Mouse (Mus musculus) heart, embryonic 11.5 days (tissue): ENCODE data around the gene Nlgn2. TPM values are rescaled to one million over a fixed set of nuclear protein-coding genes. Genes with fewer than 3 reads are reported as not detected.

ENCODE experiments used
- ATAC-seq: fragments of 200-750 bp; cut with Nextera tagmentation; replicated peaks from 2 replicates; pipeline ENCODE4 v1.8.0; 2017; ENCODE audit warnings: moderate library complexity; ENCODE audit not compliant: insufficient number of reproducible peaks, low FRiP score, low TSS enrichment
- H3K27ac ChIP-seq: fragments of 300-500 bp; sonication (generic); 2 replicates; pipeline ENCODE4 v1.5.1; 2014; ENCODE audit warnings: mild to moderate bottlenecking, low read depth, low read length
- H3K27me3 ChIP-seq: fragments of 300-500 bp; sonication (generic); 2 replicates; pipeline ENCODE4 v1.6.1; 2014; ENCODE audit warnings: mild to moderate bottlenecking, low read length, mixed read lengths; ENCODE audit not compliant: control insufficient read depth, insufficient read depth
- H3K36me3 ChIP-seq: fragments of 300-500 bp; sonication (generic); 2 replicates; pipeline ENCODE4 v1.6.1; 2014; ENCODE audit warnings: mild to moderate bottlenecking, low read length, moderate library complexity, mixed read lengths; ENCODE audit not compliant: control insufficient read depth, insufficient read depth
- H3K4me1 ChIP-seq: fragments of 300-500 bp; sonication (generic); 2 replicates; pipeline ENCODE4 v1.6.1; 2014; ENCODE audit warnings: low read length; ENCODE audit not compliant: control insufficient read depth, insufficient read depth
- H3K4me2 ChIP-seq: fragments of 300-500 bp; sonication (generic); 2 replicates; pipeline ENCODE4 v1.6.1; 2014; ENCODE audit warnings: mild to moderate bottlenecking, moderate library complexity
- H3K4me3 ChIP-seq: fragments of 300-500 bp; sonication (generic); 2 replicates; pipeline ENCODE4 v1.5.1; 2014; ENCODE audit warnings: low read depth, low read length
- H3K9ac ChIP-seq: fragments of 300-500 bp; sonication (generic); 2 replicates; pipeline ENCODE4 v1.6.1; 2014; ENCODE audit warnings: mild to moderate bottlenecking, low read depth, low read length, moderate library complexity
- H3K9me3 ChIP-seq: fragments of 300-500 bp; sonication (generic); replicated peaks from 2 replicates; pipeline ENCODE4 v1.6.1; 2016; ENCODE audit warnings: low read length; ENCODE audit not compliant: control insufficient read depth
- WGBS: fragments of 180-500 bp; shearing (Covaris S2); extraction: QIAGEN DNeasy Blood & Tissue Kit; methylation state at CpG from one replicate; pipeline ENCODE4 v1.1.7; 2014; ENCODE audit not compliant: insufficient replicate concordance; 5-methylcytosine and 5-hydroxymethylcytosine counted together
- polyA plus RNA-seq: library from polyadenylated mRNA; unstranded; fragments of >200 nt; fragmentation: Nextera tagmentation; extraction: Ambion mirVana; gene quantifications from 2 replicates; pipeline ENCODE4 v1.2.1, GENCODE M21; 2014

The Nlgn2 gene
- polyA plus RNA-seq, 1 experiment from 2014 or later = 3.1 TPM

- no peak overlapping the region for H3K9ac ChIP-seq
- ATAC-seq = peak; percentile 58
Observed at GRCm38 (mm10) chr11:69855347-69855746, 17.8 kb upstream of the Nlgn2 start.

GRCm38 (mm10) chr11:69854680-69855079, 17.1 kb upstream of the Nlgn2 start:
- ATAC-seq = no peak
- Histone ChIP-seq H3K4me3 (no peak overlapping the region), H3K36me3 (peaks cover 13% of the 10 kb centered on the region; the same call in 1 of the 2 replicates), H3K4me1 (peaks cover 13% of the 10 kb centered on the region; the same call in 1 of the 2 replicates), H3K4me2 (peak overlapping the region; percentile 44), H3K9ac (peak overlapping the region; percentile 8; the same call in 1 of the 2 replicates), H3K27ac (peak overlapping the region; percentile 87), H3K27me3 (peaks cover 32% of the 10 kb centered on the region), H3K9me3 (no peaks in the 10 kb centered on the region)
- WGBS = 73% methylated on average over 10 of the region's 10 CpGs

More at GRCm38 (mm10) chr11:69855347-69855746, 17.8 kb upstream of the Nlgn2 start:
- Histone ChIP-seq H3K4me1 (peaks cover 13% of the 10 kb centered on the region; the same call in 1 of the 2 replicates), H3K4me2 (peak overlapping the region; percentile 44), H3K27me3 (peaks cover 36% of the 10 kb centered on the region), H3K36me3 (peaks cover 7% of the 10 kb centered on the region; the same call in 1 of the 2 replicates), H3K27ac (peak overlapping the region; percentile 87), H3K9me3 (no peaks in the 10 kb centered on the region), H3K4me3 (no peak overlapping the region)
- WGBS = 16% methylated on average over 16 of the region's 16 CpGs

GRCm38 (mm10) chr11:69853994-69854393, 16.4 kb upstream of the Nlgn2 start:
- H3K4me3 ChIP-seq = peak overlapping the region; percentile 6; the same call in 1 of the 2 replicates
- peak overlapping the region; percentile 42 for H3K4me2 ChIP-seq
- peak; percentile 87 for ATAC-seq
- WGBS = 40% methylated on average over 7 of the region's 7 CpGs
- peaks cover 27% of the 10 kb centered on the region for H3K27me3 ChIP-seq
- 0 out of 2 replicates have a peak overlapping the region, but pooled peaks have one; percentile 16 for H3K9ac ChIP-seq
- peak overlapping the region; percentile 73 for H3K27ac ChIP-seq
- peaks cover 13% of the 10 kb centered on the region; the same call in 1 of the 2 replicates for H3K36me3 ChIP-seq
- H3K9me3 ChIP-seq = no peaks in the 10 kb centered on the region
- H3K4me1 ChIP-seq = peaks cover 13% of the 10 kb centered on the region; the same call in 1 of the 2 replicates

GRCm38 (mm10) chr11:69850754-69851153, 13.2 kb upstream of the Nlgn2 start:
- Histone ChIP-seq H3K9me3 (no peaks in the 10 kb centered on the region), H3K4me3 (no peak overlapping the region), H3K4me2 (no peak overlapping the region), H3K4me1 (peaks cover 22% of the 10 kb centered on the region; the same call in 1 of the 2 replicates), H3K27me3 (peaks cover under 1% of the 10 kb centered on the region), H3K27ac (no peak overlapping the region), H3K36me3 (peaks cover 13% of the 10 kb centered on the region; the same call in 1 of the 2 replicates), H3K9ac (no peak overlapping the region)
- WGBS = 81% methylated on average over 8 of the region's 8 CpGs
- ATAC-seq = no peak

GRCm38 (mm10) chr11:69849884-69850283, 12.3 kb upstream of the Nlgn2 start:
- Histone ChIP-seq H3K4me2 (no peak overlapping the region), H3K4me3 (no peak overlapping the region), H3K27me3 (no peaks in the 10 kb centered on the region; the same call in 1 of the 2 replicates), H3K9me3 (no peaks in the 10 kb centered on the region), H3K27ac (no peak overlapping the region), H3K4me1 (peaks cover 18% of the 10 kb centered on the region), H3K9ac (no peak overlapping the region), H3K36me3 (peaks cover 13% of the 10 kb centered on the region; the same call in 1 of the 2 replicates)
- ATAC-seq = no peak
- WGBS = 93% methylated on average over 15 of the region's 15 CpGs

GRCm38 (mm10) chr11:69849128-69849527, 11.5 kb upstream of the Nlgn2 start:
- no peak for ATAC-seq
- H3K27ac ChIP-seq = no peak overlapping the region
- H3K9ac ChIP-seq = no peak overlapping the region
- no peak overlapping the region for H3K4me3 ChIP-seq
- H3K4me1 ChIP-seq = peaks cover 15% of the 10 kb centered on the region
- H3K27me3 ChIP-seq = no peaks in the 10 kb centered on the region
- no peak overlapping the region; the same call in 1 of the 2 replicates for H3K4me2 ChIP-seq
- H3K36me3 ChIP-seq = peaks cover 13% of the 10 kb centered on the region; the same call in 1 of the 2 replicates
- no peaks in the 10 kb centered on the region for H3K9me3 ChIP-seq
- WGBS = 79% methylated on average over 9 of the region's 9 CpGs

- no peak for ATAC-seq
- Histone ChIP-seq H3K36me3 (peaks cover 13% of the 10 kb centered on the region; the same call in 1 of the 2 replicates), H3K4me3 (0 out of 2 replicates have a peak overlapping the region, but pooled peaks have one; percentile 74), H3K27ac (no peak overlapping the region), H3K4me2 (peak overlapping the region; percentile 89), H3K27me3 (no peaks in the 10 kb centered on the region), H3K9ac (no peak overlapping the region), H3K4me1 (peaks cover 15% of the 10 kb centered on the region), H3K9me3 (no peaks in the 10 kb centered on the region)
- 96% methylated on average over 6 of the region's 6 CpGs for WGBS
Observed at GRCm38 (mm10) chr11:69848021-69848420, 10.4 kb upstream of the Nlgn2 start.

GRCm38 (mm10) chr11:69846738-69847688, 9.4 kb upstream of the Nlgn2 start:
- Histone ChIP-seq H3K9me3 (no peaks in the 10 kb centered on the region), H3K4me3 (peak overlapping the region; percentile 74), H3K4me1 (peaks cover 15% of the 10 kb centered on the region), H3K9ac (peak overlapping the region; percentile 92), H3K36me3 (peaks cover 13% of the 10 kb centered on the region; the same call in 1 of the 2 replicates), H3K27me3 (no peaks in the 10 kb centered on the region), H3K4me2 (peak overlapping the region; percentile 89), H3K27ac (peak overlapping the region; percentile 90)
- WGBS = 12% methylated on average over 37 of the region's 37 CpGs
- ATAC-seq = peak; percentile 39
